Mouse (Mus musculus) megakaryocyte, embryonic 14.5 days (primary cell): Measurements from ENCODE around the gene Fam131b. TPM values are rescaled to one million over a fixed set of nuclear protein-coding genes. Genes with fewer than 3 reads are reported as not detected.

ENCODE experiments used
- H3K27me3 ChIP-seq: replicated peaks from 2 replicates; pipeline ENCODE3; 2012; ENCODE audit warnings: inconsistent platforms
- H3K36me3 ChIP-seq: replicated peaks from 2 replicates; pipeline ENCODE3; 2012; ENCODE audit warnings: low read length, inconsistent platforms, mixed read lengths
- H3K4me1 ChIP-seq: 2 replicates; pipeline ENCODE4 v1.6.1; 2012; ENCODE audit warnings: inconsistent platforms
- H3K4me3 ChIP-seq: replicated peaks from 2 replicates; pipeline ENCODE3; 2012; ENCODE audit warnings: moderate library complexity, mild to moderate bottlenecking, inconsistent platforms
- H3K9me3 ChIP-seq: 2 replicates; pipeline ENCODE4 v1.6.1; 2012; ENCODE audit warnings: inconsistent platforms
- FLI1 ChIP-seq: IDR thresholded peaks from 2 replicates; pipeline ENCODE4 v1.6.1; 2012; ENCODE audit warnings: low read length, inconsistent platforms, mixed read lengths
- GATA1 ChIP-seq: IDR thresholded peaks from 3 replicates; pipeline ENCODE4 v1.6.1; 2012; ENCODE audit warnings: mixed read lengths, low read length, inconsistent platforms, borderline replicate concordance
- polyA plus RNA-seq: library from polyadenylated mRNA; stranded (reverse); fragments of >175 nt; gene quantifications from 2 replicates; pipeline ENCODE4 v1.2.3, GENCODE M21; 2012; ENCODE audit warnings: low replicate concordance; ENCODE audit not compliant: insufficient read depth

Gene Fam131b
- 0.41 TPM in 1 of 2 replicates, not detected in the other for polyA plus RNA-seq

DNA sequence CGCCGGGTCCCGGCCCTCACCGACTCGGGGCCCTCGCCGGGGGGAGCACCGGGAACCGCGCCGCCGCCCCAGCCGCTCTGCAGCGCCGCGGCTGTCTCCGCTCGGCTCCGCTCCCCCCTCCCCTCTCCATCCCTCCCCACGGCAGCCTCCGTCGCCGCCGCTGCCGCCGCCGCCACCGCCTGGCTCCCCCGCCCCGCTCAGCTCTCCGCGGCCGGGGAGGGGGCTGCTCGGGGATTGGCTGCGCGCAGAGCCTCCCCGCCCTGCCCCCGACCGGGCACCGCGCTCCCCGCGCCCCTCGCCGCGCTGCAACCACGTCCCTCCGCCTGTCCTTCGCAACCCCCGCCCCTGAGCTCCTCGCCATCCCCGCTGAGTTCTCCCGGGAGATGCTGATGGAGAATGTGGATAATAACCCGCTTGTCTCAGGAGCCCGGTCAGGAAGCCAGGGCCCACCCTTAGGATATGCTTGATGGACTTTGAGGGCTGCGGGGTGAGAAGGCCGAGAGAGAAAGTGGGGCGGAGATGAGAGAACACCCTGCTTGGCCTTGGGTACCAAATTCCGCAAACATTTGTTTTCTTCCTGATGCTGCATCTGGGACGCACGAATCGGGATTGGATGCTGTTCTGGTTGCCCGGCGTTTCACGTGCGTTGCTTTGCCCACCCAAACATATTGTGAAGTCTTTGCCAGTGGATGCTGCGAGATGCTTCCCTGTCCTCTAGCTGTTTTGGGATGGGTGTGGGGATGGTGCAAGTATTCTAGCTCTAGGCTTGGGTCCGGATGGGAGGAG lies at the start of gene Fam131b:
Gene Fam131b (minus strand): TSS at position 162 of the 786 bp plus-strand sequence.
- Histone ChIP-seq H3K4me3 (peak within 1 kb of the TSS; percentile 90), H3K9me3 (no peaks in the 10 kb centered on the region; the same call in 1 of the 2 replicates), H3K4me1 (peaks cover 47% of the 10 kb centered on the region), H3K27me3 (peaks cover 52% of the 10 kb centered on the region), H3K36me3 (no peaks in the 10 kb centered on the region)
- no peak for TF ChIP-seq GATA1
- no peak for TF ChIP-seq FLI1

DNA sequence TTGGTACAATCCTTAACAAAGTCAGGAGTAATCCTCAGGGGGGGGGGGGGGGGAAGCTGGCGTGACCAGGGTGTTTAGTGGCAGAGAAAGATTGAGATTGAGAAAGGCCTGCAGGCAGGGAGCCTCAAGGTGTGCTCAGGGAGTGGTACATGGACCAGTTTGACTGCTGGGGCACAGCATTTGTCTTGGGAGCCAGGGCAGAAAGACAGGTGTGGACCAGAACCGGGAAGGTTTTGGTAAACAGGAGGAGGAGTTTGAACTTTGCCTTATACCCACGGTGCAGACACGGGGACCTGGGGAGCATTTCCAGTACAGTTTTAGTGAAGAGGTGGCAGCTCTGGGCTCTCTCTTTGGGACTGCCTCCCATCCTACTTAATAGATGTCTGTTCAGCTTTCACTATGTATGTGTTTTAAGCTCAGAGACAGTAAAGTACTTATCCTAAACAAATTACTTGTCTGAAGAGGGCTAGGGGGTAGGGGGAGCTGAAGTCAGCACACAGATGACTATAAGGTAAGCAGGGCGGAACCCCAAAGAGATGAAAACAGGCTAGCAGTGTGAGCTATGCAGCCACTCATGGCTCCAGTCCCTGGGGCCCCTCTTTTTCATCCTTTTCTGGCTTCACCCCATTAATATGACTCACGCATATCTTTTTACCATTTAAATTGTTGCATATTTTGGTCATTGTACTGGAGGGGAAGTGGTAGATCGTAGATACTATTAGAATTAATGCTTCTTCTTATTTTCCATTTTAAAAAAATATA lies 49.4 kb upstream of the Fam131b start:
- H3K4me3 ChIP-seq = peak overlapping the region; percentile 88
- no peaks in the 10 kb centered on the region for H3K9me3 ChIP-seq
- TF ChIP-seq GATA1 = no peak
- TF ChIP-seq FLI1 = no peak

DNA sequence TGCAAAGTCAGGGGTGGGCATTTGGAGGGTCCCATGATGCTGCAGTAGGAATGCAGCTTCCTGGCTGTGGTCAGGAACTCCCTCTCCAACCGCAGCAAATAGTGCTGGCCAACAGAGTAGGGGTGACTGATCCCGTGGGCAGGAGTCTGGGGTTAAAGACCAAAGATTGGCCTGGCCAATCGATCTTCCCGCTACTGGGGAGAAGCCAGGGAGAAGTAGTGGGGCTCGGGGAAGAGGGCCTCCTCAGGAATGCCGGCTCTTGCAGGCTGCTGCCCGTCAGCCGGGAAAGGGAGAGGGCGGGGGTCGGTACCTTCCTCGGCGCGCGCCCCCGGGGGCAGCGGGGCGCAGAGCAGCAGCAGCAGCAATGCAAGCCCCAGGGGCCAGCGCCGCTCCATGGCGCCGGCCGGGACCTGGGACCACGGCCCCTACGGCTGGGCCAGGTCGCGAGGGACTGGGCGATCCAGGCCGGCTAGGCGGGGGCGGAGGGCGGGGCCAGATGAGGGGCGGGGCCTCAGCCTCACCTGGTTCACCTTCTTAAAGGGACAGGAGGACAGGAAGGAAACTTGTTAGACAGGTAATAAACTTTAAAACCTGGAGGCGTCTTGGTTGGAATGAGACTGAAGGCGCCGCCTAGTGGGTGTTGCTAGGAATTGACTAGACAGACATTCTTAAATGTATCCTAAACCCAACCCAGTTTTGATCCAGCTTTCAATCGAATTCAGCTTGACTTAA lies 48.5 kb upstream of the Fam131b start, which contains the start of gene Epha1:
Gene Epha1 (minus strand): TSS at position 453 of the 732 bp plus-strand sequence.
- peak within 1 kb of the TSS; percentile 88 for H3K4me3 ChIP-seq
- no peaks in the 10 kb centered on the region for H3K36me3 ChIP-seq
- H3K27me3 ChIP-seq = no peaks in the 10 kb centered on the region
- no peaks in the 10 kb centered on the region for H3K9me3 ChIP-seq
- H3K4me1 ChIP-seq = peaks cover 73% of the 10 kb centered on the region
- TF ChIP-seq FLI1 (no peak), GATA1 (no peak)

More for the DNA sequence above, 49.4 kb upstream of the Fam131b start:
- peaks cover 73% of the 10 kb centered on the region for H3K4me1 ChIP-seq
- no peaks in the 10 kb centered on the region for H3K27me3 ChIP-seq
- H3K36me3 ChIP-seq = no peaks in the 10 kb centered on the region

DNA sequence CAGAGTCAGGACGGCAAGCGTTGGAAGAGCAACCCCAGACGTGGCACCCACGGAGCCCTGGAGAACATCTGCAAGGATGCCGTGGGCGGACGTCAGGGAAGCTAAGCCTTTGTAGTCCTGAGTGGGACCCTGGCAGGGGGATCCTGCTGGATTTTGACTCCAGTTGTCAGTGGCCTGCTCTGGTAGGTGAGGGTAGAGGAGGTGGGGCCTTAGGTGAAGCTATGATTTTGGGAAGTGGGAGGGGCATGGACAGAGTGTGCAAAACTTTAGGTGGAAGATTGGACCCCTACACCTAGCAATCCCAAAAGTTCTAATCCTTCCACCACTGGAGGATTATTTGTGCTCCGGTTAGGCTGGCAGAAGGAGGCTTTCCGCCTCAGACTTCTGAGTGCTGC lies 48.0 kb upstream of the Fam131b start:
- Histone ChIP-seq H3K9me3 (no peaks in the 10 kb centered on the region), H3K27me3 (no peaks in the 10 kb centered on the region), H3K4me1 (peaks cover 74% of the 10 kb centered on the region), H3K4me3 (no peak overlapping the region), H3K36me3 (peaks cover 3% of the 10 kb centered on the region)
- no peak for TF ChIP-seq FLI1
- no peak for TF ChIP-seq GATA1

DNA sequence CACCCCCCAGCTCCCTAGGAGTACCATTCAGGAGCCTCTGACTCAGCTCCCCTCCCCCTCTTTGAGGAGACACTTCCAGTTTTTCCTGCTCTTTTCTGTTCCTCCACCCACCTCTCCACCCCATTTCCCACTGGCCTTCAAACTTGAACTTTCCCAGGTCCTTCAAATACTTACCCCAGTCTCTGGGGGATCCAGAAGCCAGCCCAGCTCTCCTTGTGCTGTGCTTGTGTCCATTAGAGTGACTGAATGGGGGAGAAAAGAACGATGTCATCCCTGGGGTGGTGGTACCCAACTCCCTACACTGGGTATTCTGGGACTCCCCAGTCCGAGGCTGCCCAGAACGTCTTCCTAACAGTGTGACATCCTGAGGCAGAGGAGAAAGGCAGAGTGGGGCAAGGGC lies 47.6 kb upstream of the Fam131b start:
- no peak for TF ChIP-seq FLI1
- H3K4me3 ChIP-seq = no peak overlapping the region
- peaks cover 4% of the 10 kb centered on the region for H3K36me3 ChIP-seq

DNA sequence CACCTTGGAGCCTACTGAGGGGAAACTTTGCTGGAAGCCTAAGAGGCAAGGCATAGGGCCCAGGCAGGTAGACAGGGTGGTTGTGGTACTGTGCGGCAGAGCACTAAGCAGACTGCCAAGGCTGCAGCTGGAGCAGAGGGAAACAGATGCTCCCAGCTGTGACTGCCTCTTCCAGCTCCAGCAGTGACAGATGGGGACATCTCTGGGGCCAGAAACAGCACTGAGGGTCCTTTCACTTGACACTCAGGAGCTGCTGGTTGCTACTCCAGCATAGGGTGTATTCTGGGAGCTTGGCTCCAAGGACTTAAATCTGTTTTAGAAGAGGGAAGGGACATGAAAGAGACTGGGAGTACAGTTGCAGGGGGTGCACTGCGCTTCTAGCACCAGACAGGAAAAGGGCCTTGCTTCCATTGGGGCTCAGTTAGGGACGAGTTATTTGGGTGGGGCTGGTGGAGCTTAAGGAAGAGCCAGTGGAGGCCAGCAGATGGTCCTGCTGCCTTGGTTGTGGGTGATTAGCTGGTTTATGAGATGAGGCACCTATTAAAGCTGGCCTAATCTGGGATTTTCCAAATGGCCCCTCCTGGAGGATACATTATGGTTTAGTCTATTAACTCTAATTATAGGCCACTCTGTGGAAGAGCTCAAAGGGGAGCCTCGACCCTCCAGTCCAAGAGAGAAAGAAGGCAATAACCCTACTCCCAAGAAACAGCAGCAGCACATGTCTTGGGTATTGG lies 46.4 kb upstream of the Fam131b start:
- no peaks in the 10 kb centered on the region for H3K27me3 ChIP-seq
- H3K36me3 ChIP-seq = peaks cover 6% of the 10 kb centered on the region
- no peak overlapping the region for H3K4me3 ChIP-seq
- H3K4me1 ChIP-seq = peaks cover 59% of the 10 kb centered on the region
- TF ChIP-seq GATA1 (no peak), FLI1 (no peak)
- H3K9me3 ChIP-seq = no peaks in the 10 kb centered on the region

More for the DNA sequence above, 47.6 kb upstream of the Fam131b start:
- Histone ChIP-seq H3K9me3 (no peaks in the 10 kb centered on the region), H3K27me3 (no peaks in the 10 kb centered on the region), H3K4me1 (peaks cover 71% of the 10 kb centered on the region)

DNA sequence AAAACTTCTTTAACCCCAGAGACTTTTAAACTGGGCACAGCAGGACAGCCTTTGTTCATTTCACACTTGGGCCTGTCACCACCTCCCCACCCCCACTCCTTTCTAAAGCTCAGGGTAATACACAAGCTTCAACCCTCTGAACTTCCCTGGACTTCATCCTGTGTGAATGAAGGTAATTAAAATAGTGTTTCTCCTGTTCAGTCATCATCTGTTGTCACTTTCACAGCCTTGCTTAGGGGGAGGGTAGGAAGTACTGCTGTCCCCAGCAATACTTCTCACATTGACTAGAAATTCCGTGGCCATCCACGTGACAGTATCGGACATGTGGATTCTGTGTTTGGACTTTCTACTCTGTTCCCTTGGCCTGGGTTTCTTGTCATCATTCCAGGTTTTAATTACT lies 45.4 kb upstream of the Fam131b start:
- TF ChIP-seq FLI1 (no peak), GATA1 (no peak)
- Histone ChIP-seq H3K4me1 (peaks cover 57% of the 10 kb centered on the region), H3K36me3 (peaks cover 13% of the 10 kb centered on the region), H3K4me3 (no peak overlapping the region), H3K27me3 (no peaks in the 10 kb centered on the region), H3K9me3 (no peaks in the 10 kb centered on the region)

DNA sequence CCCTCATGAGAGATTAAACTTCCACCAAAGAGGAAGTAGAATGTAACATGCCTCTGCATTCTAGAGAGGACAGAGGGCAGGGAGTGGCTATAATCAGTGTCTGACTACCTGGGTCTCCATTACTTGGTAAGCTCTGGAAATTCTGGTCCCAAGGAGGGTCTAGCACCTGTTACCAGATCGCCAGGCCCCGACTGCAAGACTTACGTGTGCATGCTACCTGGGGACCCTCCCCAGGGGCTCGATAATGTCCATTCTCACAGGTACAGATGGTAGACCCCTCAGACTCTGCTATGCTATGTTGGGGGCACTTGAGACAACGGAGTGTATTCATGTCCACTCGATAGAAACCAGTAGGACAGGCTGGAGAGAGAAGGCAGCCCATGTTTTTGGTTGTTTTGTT lies 40.8 kb upstream of the Fam131b start:
- H3K4me3 ChIP-seq = no peak overlapping the region
- no peaks in the 10 kb centered on the region for H3K9me3 ChIP-seq
- peaks cover 61% of the 10 kb centered on the region for H3K4me1 ChIP-seq
- H3K27me3 ChIP-seq = no peaks in the 10 kb centered on the region
- no peak for TF ChIP-seq FLI1
- H3K36me3 ChIP-seq = peaks cover 57% of the 10 kb centered on the region

DNA sequence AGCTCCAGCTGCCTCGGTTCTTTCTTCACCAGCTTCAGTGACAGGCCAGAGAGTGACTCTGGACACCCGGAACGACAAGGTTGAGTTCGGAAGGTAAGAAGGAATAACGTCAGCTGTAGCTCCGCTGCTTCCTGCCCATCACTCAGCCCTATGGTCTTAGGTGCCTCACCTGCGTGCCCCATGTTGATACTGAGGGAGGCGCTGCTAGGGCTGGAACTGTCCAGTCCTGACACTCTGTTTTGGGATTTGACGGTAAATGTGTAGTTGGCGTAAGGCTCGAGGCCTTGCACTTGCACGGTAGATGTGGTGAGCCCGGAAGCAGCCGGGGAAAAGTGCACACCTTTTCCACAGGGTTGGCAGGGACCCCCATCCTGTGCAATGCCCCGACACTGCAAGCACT lies 40.2 kb upstream of the Fam131b start:
- H3K4me3 ChIP-seq = peak overlapping the region; percentile 14
- peaks cover 63% of the 10 kb centered on the region for H3K36me3 ChIP-seq
- no peaks in the 10 kb centered on the region for H3K9me3 ChIP-seq
- TF ChIP-seq FLI1 = no peak
- TF ChIP-seq GATA1 = no peak
- peaks cover 64% of the 10 kb centered on the region for H3K4me1 ChIP-seq
- H3K27me3 ChIP-seq = no peaks in the 10 kb centered on the region
